Mouse (Mus musculus) heart, adult 2 months (tissue): Measurements from ENCODE around the gene Ifitm10. TPM values are rescaled to one million over a fixed set of nuclear protein-coding genes. Genes with fewer than 3 reads are reported as not detected.
"Not testable (repeated sequence)": the region's sequence is repeated elsewhere in the genome, so short reads cannot be mapped to it uniquely, and the experiment has no call there.

Experiments
- DNase-seq, 2 experiments: peaks; one replicate each; pipeline ENCODE4 v3.0.0; 2021
- H3K27ac ChIP-seq: fragments of 200-600 bp; 2 replicates; pipeline ENCODE4 v1.8.1; 2022
- H3K27me3 ChIP-seq: fragments of 200-500 bp; 2 replicates; pipeline ENCODE4 v1.6.1; 2012; ENCODE audit warnings: mild to moderate bottlenecking, low read length, inconsistent platforms, mixed read lengths; ENCODE audit not compliant: control insufficient read depth, insufficient read depth
- H3K36me3 ChIP-seq: fragments of 200-500 bp; 2 replicates; pipeline ENCODE4 v1.6.1; 2012; ENCODE audit warnings: low read length, inconsistent platforms; ENCODE audit not compliant: control insufficient read depth, insufficient read depth
- H3K4me1 ChIP-seq: fragments of 200-500 bp; 2 replicates; pipeline ENCODE4 v1.6.1; 2011; ENCODE audit warnings: low read length; ENCODE audit not compliant: control insufficient read depth, insufficient read depth
- H3K4me3 ChIP-seq: fragments of 200-600 bp; 2 replicates; pipeline ENCODE4 v1.8.1; 2022
- H3K79me2 ChIP-seq: fragments of 200-500 bp; replicated peaks from 2 replicates; pipeline ENCODE4 v1.6.1; 2012; ENCODE audit warnings: mild to moderate bottlenecking, inconsistent platforms, low read length, moderate library complexity, mixed read lengths; ENCODE audit not compliant: control insufficient read depth, insufficient read depth
- H3K9ac ChIP-seq: fragments of 200-500 bp; 2 replicates; pipeline ENCODE4 v1.6.1; 2012; ENCODE audit warnings: low read depth, mild to moderate bottlenecking, control low read depth, inconsistent platforms, low read length, mixed read lengths
- CTCF ChIP-seq: fragments of 200-600 bp; IDR thresholded peaks from 2 replicates; pipeline ENCODE4 v1.8.1; 2022; ENCODE audit warnings: antibody characterized with exemption, mild to moderate bottlenecking, moderate library complexity
- EP300 ChIP-seq: fragments of 200-500 bp; IDR thresholded peaks from 2 replicates; pipeline ENCODE4 v1.6.1; 2011; ENCODE audit warnings: low read depth, low read length, control low read depth; ENCODE audit not compliant: insufficient read depth
- POLR2A ChIP-seq: fragments of 200-500 bp; IDR thresholded peaks from 2 replicates; pipeline ENCODE4 v1.6.1; 2011; ENCODE audit warnings: mild to moderate bottlenecking, low read depth, low read length, control low read depth; ENCODE audit not compliant: insufficient read depth
- WGBS: fragments of 180-500 bp; shearing (Covaris S2); methylation state at CpG from one replicate; pipeline ENCODE4 v1.1.7; 2018; 5-methylcytosine and 5-hydroxymethylcytosine counted together
- intact Hi-C: fragments of 180-260 bp; cut with DNase I; formaldehyde crosslinking; loops from one replicate; pipeline ENCODE4 v1.15.1; 2025
- polyA plus RNA-seq: library from polyadenylated mRNA; depleted of rRNA; stranded (reverse); fragments of >200 nt; gene quantifications from 2 replicates; pipeline ENCODE4 v1.2.3, GENCODE M21; 2012; rRNA removed
- total RNA-seq, 2 experiments: library from RNA; stranded (reverse); gene quantifications; 2 replicates each; pipeline ENCODE4 v1.2.3; 2021

Ifitm10 gene
- total and polyA plus RNA-seq, 3 experiments: 2.2 to 6.4 (median 3.6) TPM

GRCm38 (mm10) chr7:142285130-142285835, 88.3 kb downstream of the Ifitm10 start:
- peak overlapping the region; percentile 86 for H3K27ac ChIP-seq

GRCm38 (mm10) chr7:142284615-142285080, 88.9 kb downstream of the Ifitm10 start:
- peak overlapping the region; percentile 64 for H3K4me3 ChIP-seq
- H3K27me3 ChIP-seq: no peaks in the 10 kb centered on the region
- DNase-seq: peak; percentile 87 to 93
- H3K79me2 ChIP-seq: no peaks in the 10 kb centered on the region
- TF ChIP-seq CTCF (peak; percentile 75), POLR2A (0 out of 2 replicates have a peak, but pooled peaks have one; percentile 17), EP300 (0 out of 2 replicates have a peak, but pooled peaks have one; percentile 37)
- under 1% methylated on average over 19 of the region's 19 CpGs for WGBS
- no peaks in the 10 kb centered on the region for H3K4me1 ChIP-seq
- H3K9ac ChIP-seq: peak overlapping the region; percentile 69
- H3K36me3 ChIP-seq: no peaks in the 10 kb centered on the region
- intact Hi-C loops: loop anchor here (2.0 kb wide), 1 partner anchor 138 kb away; no protein-coding TSS in a partner anchor
- peak overlapping the region; percentile 86 for H3K27ac ChIP-seq

More at GRCm38 (mm10) chr7:142285130-142285835, 88.3 kb downstream of the Ifitm10 start:
- peak; percentile 31 to 40 for DNase-seq
- no peak overlapping the region for H3K9ac ChIP-seq
- intact Hi-C loops: loop anchor here (2.0 kb wide), 1 partner anchor 138 kb away; no protein-coding TSS in a partner anchor
- H3K4me3 ChIP-seq: peak overlapping the region; percentile 64
- no peaks in the 10 kb centered on the region for H3K79me2 ChIP-seq
- no peaks in the 10 kb centered on the region for H3K4me1 ChIP-seq
- 27% methylated on average over 23 of the region's 23 CpGs for WGBS
- H3K36me3 ChIP-seq: no peaks in the 10 kb centered on the region
- TF ChIP-seq CTCF (peak; percentile 51), EP300 (no peak), POLR2A (no peak)
- no peaks in the 10 kb centered on the region for H3K27me3 ChIP-seq

- Histone ChIP-seq H3K27me3 (no peaks in the 10 kb centered on the region), H3K4me3 (peak overlapping the region; percentile 64), H3K79me2 (no peaks in the 10 kb centered on the region), H3K9ac (peak overlapping the region; percentile 69), H3K27ac (peak overlapping the region; percentile 86), H3K4me1 (no peaks in the 10 kb centered on the region), H3K36me3 (no peaks in the 10 kb centered on the region)
- under 1% methylated on average over 38 of the region's 38 CpGs for WGBS
- intact Hi-C loops: loop anchor here (2.0 kb wide), 1 partner anchor 137 kb away; no protein-coding TSS in a partner anchor
- DNase-seq: peak; percentile 65 to 71
- peak; percentile 56 for TF ChIP-seq CTCF
- no peak for TF ChIP-seq POLR2A
- TF ChIP-seq EP300: no peak
Measured at GRCm38 (mm10) chr7:142284023-142284591, 89.4 kb downstream of the Ifitm10 start.

GRCm38 (mm10) chr7:142282847-142283246, 90.7 kb downstream of the Ifitm10 start:
- H3K9ac ChIP-seq, H3K4me1 ChIP-seq, intact Hi-C loops, H3K36me3 ChIP-seq, H3K4me3 ChIP-seq, H3K27me3 ChIP-seq, H3K27ac ChIP-seq, DNase-seq, H3K79me2 ChIP-seq: not testable (repeated sequence)
- 61% methylated on average over 2 of the region's 2 CpGs for WGBS

GRCm38 (mm10) chr7:142279291-142279690, 94.3 kb downstream of the Ifitm10 start:
- 88% methylated on average over 1 of the region's 1 CpGs for WGBS
- H3K36me3 ChIP-seq, H3K4me3 ChIP-seq, H3K27ac ChIP-seq, intact Hi-C loops, H3K27me3 ChIP-seq, H3K9ac ChIP-seq, H3K4me1 ChIP-seq, H3K79me2 ChIP-seq, DNase-seq: not testable (repeated sequence)
- TF ChIP-seq CTCF: 0 out of 2 replicates have a peak, but pooled peaks have one; percentile 5

- H3K27ac ChIP-seq, H3K4me3 ChIP-seq, H3K4me1 ChIP-seq, H3K9ac ChIP-seq, intact Hi-C loops, H3K27me3 ChIP-seq, H3K36me3 ChIP-seq, H3K79me2 ChIP-seq: not testable (repeated sequence)
- peak; percentile 54 to 73 for DNase-seq
- peak; percentile 68 for TF ChIP-seq CTCF
- WGBS: 0% methylated on average over 3 of the region's 3 CpGs
Measured at GRCm38 (mm10) chr7:142278183-142278582, 95.4 kb downstream of the Ifitm10 start.

Other genes starting within 250 kb of the Ifitm10 start
- not detected for gene Gm39115, start 237.7 kb downstream of the Ifitm10 start, total RNA-seq
- not detected in 2 replicates for gene Gm39115, start 237.7 kb downstream of the Ifitm10 start, polyA plus RNA-seq
- not detected for gene Gm45337, start 229.1 kb downstream of the Ifitm10 start, total RNA-seq
- not detected in 2 replicates for gene Gm45337, start 229.1 kb downstream of the Ifitm10 start, polyA plus RNA-seq
- not detected for gene Gm29735, start 216.6 kb downstream of the Ifitm10 start, total RNA-seq
- not detected in 2 replicates for gene Gm29735, start 216.6 kb downstream of the Ifitm10 start, polyA plus RNA-seq
- gene Gm4553, start 208.0 kb downstream of the Ifitm10 start, total RNA-seq: not detected
- gene Gm4553, start 208.0 kb downstream of the Ifitm10 start, polyA plus RNA-seq: not detected in 2 replicates
- gene Krtap5-2, start 197.7 kb downstream of the Ifitm10 start, total RNA-seq: not detected
- not detected in 2 replicates for gene Krtap5-2, start 197.7 kb downstream of the Ifitm10 start, polyA plus RNA-seq
- gene Gm10153, start 183.4 kb downstream of the Ifitm10 start, total RNA-seq: not detected
- gene Gm10153, start 183.4 kb downstream of the Ifitm10 start, polyA plus RNA-seq: not detected in 2 replicates
- gene Krtap5-3, start 172.4 kb downstream of the Ifitm10 start, total RNA-seq: not detected
- not detected in 2 replicates for gene Krtap5-3, start 172.4 kb downstream of the Ifitm10 start, polyA plus RNA-seq
- not detected for gene Gm7579, start 161.9 kb downstream of the Ifitm10 start, total RNA-seq
- not detected in 2 replicates for gene Gm7579, start 161.9 kb downstream of the Ifitm10 start, polyA plus RNA-seq
- gene Krtap5-5, start 143.8 kb downstream of the Ifitm10 start, total RNA-seq: not detected
- gene Krtap5-5, start 143.8 kb downstream of the Ifitm10 start, polyA plus RNA-seq: not detected in 2 replicates
- not detected for gene Gm40460, start 132.7 kb downstream of the Ifitm10 start, total RNA-seq
- gene Gm40460, start 132.7 kb downstream of the Ifitm10 start, polyA plus RNA-seq: not detected in 2 replicates
- not detected for gene Gm2431, start 115.4 kb downstream of the Ifitm10 start, total RNA-seq
- not detected in 2 replicates for gene Gm2431, start 115.4 kb downstream of the Ifitm10 start, polyA plus RNA-seq
- not detected for gene Gm4559, start 99.4 kb downstream of the Ifitm10 start, total RNA-seq
- gene Gm4559, start 99.4 kb downstream of the Ifitm10 start, polyA plus RNA-seq: not detected in 2 replicates
- not detected for gene Krtap5-1, start 76.6 kb downstream of the Ifitm10 start, total RNA-seq
- gene Krtap5-1, start 76.6 kb downstream of the Ifitm10 start, polyA plus RNA-seq: not detected in 2 replicates
- gene Krtap5-4, start 70.2 kb downstream of the Ifitm10 start, total RNA-seq: not detected
- gene Krtap5-4, start 70.2 kb downstream of the Ifitm10 start, polyA plus RNA-seq: not detected in 2 replicates
- 1 to 10 TPM; 3.5 to 4.9 TPM for gene Gm49369, start 8.9 kb upstream of the Ifitm10 start, total RNA-seq
- 0.23 TPM in 1 of 2 replicates, not detected in the other for gene Gm49369, start 8.9 kb upstream of the Ifitm10 start, polyA plus RNA-seq
- 100 to 1,000 TPM; 883 to 991 TPM for gene Ctsd, start 14.3 kb upstream of the Ifitm10 start, total RNA-seq
- 1,120 and 1,462 TPM in 2 replicates for gene Ctsd, start 14.3 kb upstream of the Ifitm10 start, polyA plus RNA-seq
- not detected for gene Syt8, start 61.1 kb upstream of the Ifitm10 start, total RNA-seq
- gene Syt8, start 61.1 kb upstream of the Ifitm10 start, polyA plus RNA-seq: not detected in 2 replicates
- gene Tnni2, start 68.1 kb upstream of the Ifitm10 start, total RNA-seq: 1 to 10 TPM; 2.7 to 3.0 TPM
- gene Tnni2, start 68.1 kb upstream of the Ifitm10 start, polyA plus RNA-seq: 5.9 and 7.5 TPM in 2 replicates
- 10 to 100 TPM; 28.4 to 35.0 TPM for gene Lsp1, start 87.1 kb upstream of the Ifitm10 start, total RNA-seq
- 96.6 and 107 TPM in 2 replicates for gene Lsp1, start 87.1 kb upstream of the Ifitm10 start, polyA plus RNA-seq
- 1 to 10 TPM; 1.1 to 1.3 TPM for gene Tnnt3, start 125.1 kb upstream of the Ifitm10 start, total RNA-seq
- 1.8 TPM in 1 of 2 replicates, not detected in the other for gene Tnnt3, start 125.1 kb upstream of the Ifitm10 start, polyA plus RNA-seq
- gene Mrpl23, start 158.9 kb upstream of the Ifitm10 start, total RNA-seq: 1 to 10 TPM in 1 of 2 experiments, under 1 TPM in 1; 0.89 to 2.1 TPM
- 12.8 and 18.0 TPM in 2 replicates for gene Mrpl23, start 158.9 kb upstream of the Ifitm10 start, polyA plus RNA-seq